Mouse (Mus musculus): ENCODE results near the gene Ndrg4.

The Ndrg4 gene

GRCm38 (mm10) chr8:95678024-95678611, 1.3 kb downstream of the Ndrg4 start:
- DNase-seq (ENCODE audit: low spot score in 2 of 2) = peak; percentile 21 to 31

GRCm38 (mm10) chr8:95688073-95688672, 11.4 kb downstream of the Ndrg4 start:
- no peak for DNase-seq (ENCODE audit: low spot score in 2 of 2)

- peak in 1 of 2 experiments; percentile 21 for DNase-seq (ENCODE audit: low spot score in 2 of 2)
These were observed 14.3 kb downstream of the Ndrg4 start for GRCm38 (mm10) chr8:95690929-95691541.

- DNase-seq (ENCODE audit: low spot score in 2 of 2) = no peak
These were observed 17.9 kb downstream of the Ndrg4 start for GRCm38 (mm10) chr8:95694631-95695030.

- DNase-seq (ENCODE audit: low spot score in 2 of 2) = no peak
These were observed 19.9 kb downstream of the Ndrg4 start for GRCm38 (mm10) chr8:95696661-95697060.

- peak; percentile 63 to 89 for DNase-seq (ENCODE audit: low spot score in 2 of 2)
These were observed 20.3 kb downstream of the Ndrg4 start for GRCm38 (mm10) chr8:95697128-95697527.

- no peak for DNase-seq (ENCODE audit: low spot score in 2 of 2)
These were observed 21.4 kb downstream of the Ndrg4 start for GRCm38 (mm10) chr8:95698179-95698578.

GRCm38 (mm10) chr8:95700282-95700681, 23.5 kb downstream of the Ndrg4 start:
- no peak for DNase-seq (ENCODE audit: low spot score in 2 of 2)

- DNase-seq (ENCODE audit: low spot score in 2 of 2) = no peak
These were observed 25.0 kb downstream of the Ndrg4 start for GRCm38 (mm10) chr8:95701809-95702208.

GRCm38 (mm10) chr8:95702480-95703446, 26.0 kb downstream of the Ndrg4 start:
- DNase-seq (ENCODE audit: low spot score in 2 of 2) = peak; percentile 84 to 85

GRCm38 (mm10) chr8:95703461-95704260, 26.9 kb downstream of the Ndrg4 start:
- no peak for DNase-seq (ENCODE audit: low spot score in 2 of 2)

GRCm38 (mm10) chr8:95704538-95704937, 27.8 kb downstream of the Ndrg4 start:
- no peak for DNase-seq (ENCODE audit: low spot score in 2 of 2)

GRCm38 (mm10) chr8:95709579-95709978, 32.8 kb downstream of the Ndrg4 start:
- DNase-seq (ENCODE audit: low spot score in 2 of 2) = no peak

GRCm38 (mm10) chr8:95711029-95711428, 34.2 kb downstream of the Ndrg4 start:
- DNase-seq (ENCODE audit: low spot score in 2 of 2) = no peak

- DNase-seq (ENCODE audit: low spot score in 2 of 2) = no peak
These were observed 35.6 kb downstream of the Ndrg4 start for GRCm38 (mm10) chr8:95712395-95712794.

- DNase-seq (ENCODE audit: low spot score in 2 of 2) = peak; percentile 50 to 77
These were observed 36.6 kb downstream of the Ndrg4 start for GRCm38 (mm10) chr8:95713100-95714010.

- DNase-seq (ENCODE audit: low spot score in 2 of 2) = no peak
These were observed 37.6 kb downstream of the Ndrg4 start for GRCm38 (mm10) chr8:95714367-95714766.

- no peak for DNase-seq (ENCODE audit: low spot score in 2 of 2)
These were observed 38.1 kb downstream of the Ndrg4 start for GRCm38 (mm10) chr8:95714837-95715413.

- peak; percentile 77 to 81 for DNase-seq (ENCODE audit: low spot score in 2 of 2)
These were observed 39.1 kb downstream of the Ndrg4 start, which contains the start of gene Setd6 for GRCm38 (mm10) chr8:95715676-95716531. Setd6 (plus strand) TSS chr8:95715881.
